Mouse (Mus musculus): ENCODE measurements at regions not wholly inside any gene's neighbourhood (a gene's known extent, or its start where the extent isn't known, plus 50 kb on each side); places are given as distances from the start of the nearest gene placed in this dataset.

DNA sequence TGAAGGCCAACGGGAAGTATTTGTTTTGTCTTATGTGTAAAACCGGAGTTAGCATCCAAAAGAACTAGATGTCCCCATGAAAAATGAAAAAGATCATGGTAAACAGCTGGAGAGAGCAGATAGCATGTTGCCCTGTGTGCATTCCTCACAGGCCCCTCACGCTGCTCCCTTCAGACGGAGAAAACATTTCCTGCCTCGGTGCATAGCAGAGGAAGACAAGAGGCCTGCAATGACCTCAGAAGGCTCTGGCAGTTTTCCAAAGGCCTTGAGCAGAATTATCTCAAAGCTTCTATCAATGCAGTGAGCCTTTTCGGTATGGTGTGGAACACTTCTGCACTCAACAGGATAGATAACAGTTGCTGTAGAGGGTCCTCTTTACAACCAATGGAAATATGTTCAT is 101.3 kb upstream of the Ccn2 start:
- in situ Hi-C loops (cut with MseI, MboI), result no loop called here

- in situ Hi-C loops (cut with MseI, MboI), result no loop called here
These were observed 75.3 kb upstream of the Ccn2 start for GRCm38 (mm10) chr10:24519795-24520512.

- in situ Hi-C loops (cut with MseI, MboI), result no loop called here
These were observed 74.7 kb upstream of the Ccn2 start for GRCm38 (mm10) chr10:24520515-24520914.

DNA sequence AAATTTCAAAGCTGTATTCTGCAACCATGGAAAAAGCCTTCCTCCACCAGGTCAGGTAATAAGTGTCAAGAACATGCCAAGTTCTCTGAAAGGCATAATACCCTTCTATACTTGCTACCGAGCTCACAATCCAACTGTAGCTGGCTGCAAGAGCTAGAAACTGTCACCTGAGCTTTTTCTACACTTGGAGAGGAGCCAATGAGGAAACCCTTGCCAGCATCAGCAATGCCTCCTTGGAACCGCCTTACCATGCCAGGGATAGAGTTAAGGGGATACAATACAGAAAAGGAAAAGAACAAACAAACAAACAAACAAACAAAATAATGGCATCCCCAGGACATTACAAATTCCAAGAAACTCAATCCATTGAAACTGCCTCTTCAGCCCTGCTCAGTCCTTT is 62.5 kb upstream of the Ccn2 start:
- in situ Hi-C loops (cut with MseI, MboI), result no loop called here

DNA sequence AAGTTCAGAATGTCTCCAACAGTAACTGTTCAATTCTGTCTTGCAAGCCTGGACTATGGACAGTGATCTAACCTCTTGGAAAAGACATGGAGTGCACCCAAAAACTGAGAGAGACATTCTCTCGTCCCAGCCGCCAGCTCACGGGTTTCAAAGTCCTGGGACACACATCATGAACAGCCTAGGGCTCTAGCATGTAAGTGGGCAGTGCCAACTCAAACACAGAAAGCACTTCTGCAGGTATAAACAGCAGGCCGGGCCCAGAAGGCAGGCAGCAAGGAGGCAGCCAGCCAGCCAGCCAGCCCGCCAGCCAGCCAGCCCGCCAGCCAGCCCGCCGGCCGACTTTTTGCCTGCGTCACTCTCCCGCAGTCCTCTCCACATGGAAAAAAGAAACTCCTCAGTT is 60.3 kb upstream of the Ccn2 start:
- in situ Hi-C loops (cut with MseI, MboI), result no loop called here

GRCm38 (mm10) chr10:24535461-24535860 is 59.8 kb upstream of the Ccn2 start:
- in situ Hi-C loops (cut with MseI, MboI), result no loop called here

DNA sequence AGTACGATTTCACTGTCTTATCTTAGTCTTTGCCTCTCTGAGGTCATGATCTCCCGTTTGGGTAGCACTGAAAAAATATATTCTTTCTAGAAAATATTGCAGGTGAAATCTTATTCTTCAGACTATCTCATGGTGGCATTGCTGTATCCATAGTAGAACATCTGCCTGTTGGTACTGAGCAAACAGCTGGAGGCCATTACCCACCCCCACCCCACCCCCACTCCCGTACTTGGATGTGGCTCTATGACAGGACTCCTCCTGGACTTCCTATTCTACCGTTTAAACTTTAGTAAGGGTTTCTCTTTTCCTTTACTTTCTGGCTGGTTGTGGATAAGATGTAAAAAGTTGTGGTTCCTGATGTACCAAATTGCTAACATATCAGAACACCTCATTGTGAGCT is 53.3 kb upstream of the Ccn2 start:
- in situ Hi-C loops (cut with MseI, MboI), result no loop called here

Measured in mouse trophoblast stem cell (cell line).